Mouse (Mus musculus) CH12.LX (cell line): Measurements from ENCODE around the gene Lrch1.

ENCODE experiments used
- MXI1 ChIP-seq: IDR thresholded peaks from 2 replicates; pipeline ENCODE4 v1.6.1; 2011; ENCODE audit warnings: mild to moderate bottlenecking, low read depth, low read length, improper control_type of control experiment
- POLR2A ChIP-seq: IDR thresholded peaks from 2 replicates; pipeline ENCODE4 v1.6.1; 2011; ENCODE audit warnings: low read depth, mild to moderate bottlenecking, improper control_type of control experiment, low read length
- USF1 ChIP-seq: IDR thresholded peaks from 2 replicates; pipeline ENCODE4 v1.6.1; 2014; ENCODE audit warnings: low read depth, mild to moderate bottlenecking, inconsistent platforms, low read length, improper control_type of control experiment

DNA sequence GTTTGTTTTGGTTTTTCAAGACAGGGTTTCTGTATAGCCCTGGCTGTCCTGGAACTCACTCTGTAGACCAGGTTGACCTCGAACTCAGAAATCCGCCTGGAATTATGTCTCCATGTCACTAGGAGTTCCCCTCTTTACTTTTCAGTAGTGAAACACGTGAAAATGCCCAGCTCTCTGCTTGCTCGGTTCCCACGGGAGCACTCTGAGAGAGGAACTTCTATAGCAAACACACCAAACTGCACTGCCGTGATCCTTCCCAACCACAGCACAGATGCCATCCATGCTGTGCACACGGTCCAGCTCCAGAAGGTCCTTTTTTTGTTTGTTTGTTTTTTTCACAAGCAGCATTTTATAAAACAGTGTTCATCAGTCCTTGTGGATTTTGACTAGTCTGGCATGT is 28.5 kb downstream of the Lrch1 start:
- no peak for TF ChIP-seq POLR2A
- 0 out of 2 replicates have a peak, but pooled peaks have one; percentile 50 for TF ChIP-seq MXI1
- TF ChIP-seq USF1, result no peak
